Mouse (Mus musculus): ENCODE measurements around the gene Medag.

DNA sequence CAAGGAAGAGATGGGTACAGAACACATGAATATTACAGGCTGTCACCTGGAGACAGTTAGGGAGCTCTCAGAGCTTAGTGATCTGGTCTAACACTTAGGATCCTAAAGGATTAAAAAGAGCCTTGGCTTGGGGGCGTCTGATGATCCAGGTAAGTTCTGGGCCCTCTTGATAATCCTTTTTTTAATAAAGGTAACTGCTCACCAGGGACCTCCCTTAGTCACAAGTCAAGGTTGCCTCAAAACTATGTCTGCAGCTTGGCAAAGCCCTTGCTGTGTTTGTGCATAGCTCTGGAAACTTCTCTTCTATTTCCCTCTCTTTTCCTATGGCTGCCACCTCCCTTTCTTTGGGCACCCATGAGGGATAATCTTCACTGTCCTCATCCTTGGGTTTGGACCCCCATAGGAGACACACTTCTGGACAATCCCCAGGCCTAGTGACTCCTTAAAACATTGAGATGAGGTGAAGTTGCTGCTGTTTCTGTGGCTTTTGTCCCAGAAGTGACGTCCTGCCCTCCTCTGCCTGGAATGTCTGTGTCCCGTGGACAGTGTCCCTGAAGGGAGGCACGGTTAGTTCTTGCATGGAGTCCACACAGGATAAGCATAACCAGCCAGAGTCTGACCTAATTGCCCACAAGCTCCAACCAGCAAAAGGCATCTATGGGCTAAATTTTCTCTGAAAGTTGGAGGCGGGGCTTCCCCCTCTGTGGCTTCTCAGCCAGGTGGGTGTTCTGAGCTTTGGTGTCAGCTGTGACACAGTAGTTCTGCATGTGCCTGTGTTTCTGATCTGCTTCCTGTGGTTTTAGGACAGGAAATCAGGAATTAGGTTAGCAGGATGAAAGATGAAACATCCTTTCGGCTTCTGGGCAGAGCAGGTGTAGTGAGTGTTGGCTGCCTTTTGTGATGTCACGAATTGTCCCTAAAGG lies 43.7 kb upstream of the Medag start:
- TF ChIP-seq CTCF (IDR thresholded peaks at IDR 0.05; ENCODE audit: low read depth) (no peak), EP300 (optimal IDR thresholded peaks at IDR 0.05) (no peak)

Data from stomach, postnatal 0 days (tissue).